30 mouse cellular contexts compared by ENCODE assay signal in the genomic region with DNA sequence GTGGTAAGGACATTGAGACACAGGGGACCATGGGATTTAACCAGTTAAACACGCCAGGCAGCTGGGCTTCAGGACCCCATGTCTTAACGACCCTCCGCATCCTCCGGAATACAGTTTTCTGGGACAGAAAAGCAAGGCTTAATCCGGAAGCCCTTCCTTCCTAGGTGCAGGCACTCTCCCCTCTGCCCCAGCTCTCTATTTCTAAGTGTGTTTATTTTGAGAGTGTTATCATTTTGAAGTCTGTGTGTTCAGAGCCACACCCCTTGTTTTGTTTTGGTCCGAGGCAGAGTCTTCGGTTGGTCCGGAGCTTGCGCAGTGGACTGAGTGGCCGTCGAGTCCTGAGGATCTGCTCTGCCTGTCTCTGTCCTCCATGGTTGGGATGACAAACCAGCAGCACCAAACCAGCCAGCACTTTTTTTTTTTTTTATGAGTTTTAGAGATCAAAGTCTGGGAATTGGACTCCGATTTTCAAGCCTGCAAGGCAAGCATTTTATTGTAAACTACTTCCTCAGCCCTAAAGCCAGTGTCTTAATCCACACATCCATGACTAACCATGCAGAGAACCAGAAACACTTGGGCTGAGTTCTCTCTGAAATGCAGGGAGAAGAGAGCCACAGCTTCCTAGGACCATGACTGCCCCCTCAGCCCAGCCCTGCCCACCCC. TPM values are rescaled to one million over a fixed set of nuclear protein-coding genes. Genes with fewer than 3 reads are reported as not detected.
DNase-seq lines count a peak whose midpoint lies in the region; ATAC-seq and TF ChIP-seq lines count a peak whose summit lies in the region.
"Had no signal": no experiment of that assay in that cellular context is flagged by ENCODE, and none has a peak within 500 bp of the region (broad histone marks: within the 10 kb centered on the region; RNA-seq: fewer than 3 reads in every experiment).

No protein-coding gene starts in this region.

- 30% methylated on average over 12 of the region's 12 CpGs for WGBS in intestine, postnatal 0 days
- 52% methylated on average over 12 of the region's 12 CpGs for WGBS in kidney, embryonic 15.5 days
- 28% methylated on average over 12 of the region's 12 CpGs for WGBS in large intestine, adult 2 months

- TF ChIP-seq CTCF in intestine, postnatal 0 days (IDR thresholded peaks at IDR 0.05; ENCODE audit: low read depth), result no peak

- peak overlapping the region; percentile 8; the same call in 1 of the 2 replicates for H3K27ac ChIP-seq in brown adipose tissue, adult 24 weeks (replicated peaks; ENCODE audit: low read depth, low read length)
- H3K27ac ChIP-seq in intestine, postnatal 0 days (ENCODE audit: low read depth, low read length), result peak overlapping the region; percentile 76
- peak overlapping the region; percentile 15 for H3K27ac ChIP-seq in kidney, embryonic 15.5 days
- H3K27ac ChIP-seq: embryonic facial prominence, embryonic 12.5 days; forebrain, embryonic 12.5 days; heart, adult 2 months; hindbrain, embryonic 14.5 days; limb, embryonic 13.5 days; liver, embryonic 14.5 days; lung, embryonic 15.5 days had no signal

- peak; percentile 81 for ATAC-seq in intestine, postnatal 0 days
- peak; percentile 67 for ATAC-seq in kidney, embryonic 15.5 days (replicated peaks; ENCODE audit: low FRiP score)
- no peak for ATAC-seq in erythroblast, adult 5-6 weeks (replicated peaks; ENCODE audit: low FRiP score, poor library complexity, severe bottlenecking)
- ATAC-seq: inflammation-experienced regulatory T-cells, adult 6 months had no signal

- H3K4me2 ChIP-seq in intestine, postnatal 0 days (replicated peaks; ENCODE audit: low read depth), result peak overlapping the region; percentile 35; the same call in 1 of the 2 replicates
- 0 out of 2 replicates have a peak overlapping the region, but pooled peaks have one; percentile 13 for H3K4me2 ChIP-seq in kidney, embryonic 15.5 days
- H3K4me2 ChIP-seq: embryonic facial prominence, embryonic 12.5 days; forebrain, embryonic 12.5 days; hindbrain, embryonic 14.5 days; limb, embryonic 13.5 days; lung, embryonic 15.5 days; midbrain, embryonic 11.5 days had no signal

- no peaks in the 10 kb centered on the region for H3K9me3 ChIP-seq in intestine, postnatal 0 days (ENCODE audit: control insufficient read depth)
- no peaks in the 10 kb centered on the region for H3K9me3 ChIP-seq in kidney, embryonic 15.5 days (replicated peaks)
- H3K9me3 ChIP-seq: embryonic facial prominence, embryonic 12.5 days; forebrain, embryonic 12.5 days; limb, embryonic 13.5 days; lung, embryonic 15.5 days had no signal

- H3K4me3 ChIP-seq in brown adipose tissue, adult 24 weeks (ENCODE audit: insufficient read depth, low read depth, low read length), result no peak overlapping the region
- no peak overlapping the region for H3K4me3 ChIP-seq in intestine, postnatal 0 days (ENCODE audit: low read depth, low read length)
- no peak overlapping the region for H3K4me3 ChIP-seq in kidney, embryonic 15.5 days (replicated peaks)
- H3K4me3 ChIP-seq: embryonic facial prominence, embryonic 12.5 days; erythroblast, embryonic 14.5 days; forebrain, embryonic 12.5 days; heart, adult 2 months; limb, embryonic 13.5 days; lung, embryonic 15.5 days had no signal

- no peaks in the 10 kb centered on the region for H3K4me1 ChIP-seq in brown adipose tissue, adult 24 weeks (ENCODE audit: control insufficient read depth, insufficient read depth, insufficient read length, low read length)
- H3K4me1 ChIP-seq in intestine, postnatal 0 days (replicated peaks; ENCODE audit: control insufficient read depth, insufficient read depth, low read length), result peaks cover 9% of the 10 kb centered on the region; the same call in 1 of the 2 replicates
- H3K4me1 ChIP-seq in kidney, embryonic 15.5 days, result peaks cover 23% of the 10 kb centered on the region
- H3K4me1 ChIP-seq: embryonic facial prominence, embryonic 12.5 days; forebrain, embryonic 12.5 days; limb, embryonic 13.5 days; lung, embryonic 15.5 days had no signal

- H3K27me3 ChIP-seq in intestine, postnatal 0 days (replicated peaks; ENCODE audit: control insufficient read depth, insufficient read depth, low read length), result no peaks in the 10 kb centered on the region
- H3K27me3 ChIP-seq in kidney, embryonic 15.5 days, result no peaks in the 10 kb centered on the region
- H3K27me3 ChIP-seq: embryonic facial prominence, embryonic 12.5 days; forebrain, embryonic 12.5 days; limb, embryonic 13.5 days; lung, embryonic 15.5 days had no signal

- DNase-seq in large intestine, adult 2 months (ENCODE audit: low read depth, low spot score), result peak; percentile 56
- DNase-seq in thymus, postnatal 36 days, result no peak
- no peak for DNase-seq in liver
- DNase-seq in layer of hippocampus, adult 11-12 months (ENCODE audit: low spot score), result no peak
- DNase-seq: adrenal gland, adult 2 months; cerebellum, adult 2 months; cerebellum, postnatal 25 days; gastrocnemius, postnatal 25 days; heart, adult 2 months; heart, postnatal 36 days; right cerebral cortex, postnatal 14 days; thymus, adult 2 months had no signal

- no peaks in the 10 kb centered on the region for H3K36me3 ChIP-seq in intestine, postnatal 0 days (ENCODE audit: control insufficient read depth, insufficient read depth)
- H3K36me3 ChIP-seq in kidney, embryonic 15.5 days, result no peaks in the 10 kb centered on the region
- H3K36me3 ChIP-seq: embryonic facial prominence, embryonic 12.5 days; forebrain, embryonic 12.5 days; limb, embryonic 13.5 days; lung, embryonic 15.5 days had no signal

- H3K9ac ChIP-seq in intestine, postnatal 0 days (ENCODE audit: low read depth, low read length), result no peak overlapping the region
- no peak overlapping the region for H3K9ac ChIP-seq in kidney, embryonic 15.5 days
- H3K9ac ChIP-seq: embryonic facial prominence, embryonic 12.5 days; forebrain, embryonic 12.5 days; hindbrain, embryonic 14.5 days; limb, embryonic 13.5 days; liver, embryonic 14.5 days; lung, embryonic 15.5 days had no signal

RNA-seq across cellular contexts. Expression of a gene that starts 15.2 kb away (rescaled TPM):
- polyA plus RNA-seq in brown adipose tissue, adult 24 weeks (2012; ENCODE audit: insufficient read depth, insufficient read length, missing spikeins), result 5.0 TPM in 2 replicates
- polyA plus RNA-seq in intestine, postnatal 0 days (2015; fragmentation: Nextera tagmentation; extraction: Ambion mirVana), result 33.8 and 39.3 TPM in 2 replicates
- 6.0 and 6.9 TPM in 2 replicates for polyA plus RNA-seq in kidney, embryonic 15.5 days (2015; fragmentation: Nextera tagmentation; extraction: Ambion mirVana)
- polyA plus RNA-seq in large intestine, adult 2 months (2012; rRNA removed), result 31.8 and 40.5 TPM in 2 replicates
- total RNA-seq in erythroblast, adult 5-6 weeks (2015; ENCODE audit: low replicate concordance), result not detected in 2 replicates
- not detected in 2 replicates for total RNA-seq in erythroblast, adult 5-6 weeks (2017; ENCODE audit: low replicate concordance)
- total RNA-seq: MEL had no signal
- polyA plus RNA-seq: erythroblast, embryonic 14.5 days had no signal

RNA-seq across cellular contexts. Expression of a gene that starts 15.8 kb away (rescaled TPM):
- polyA plus RNA-seq in brown adipose tissue, adult 24 weeks (2012; ENCODE audit: insufficient read depth, insufficient read length, missing spikeins), result 0.42 TPM in 1 of 2 replicates, not detected in the other
- polyA plus RNA-seq in intestine, postnatal 0 days (2015; fragmentation: Nextera tagmentation; extraction: Ambion mirVana), result 1.4 and 1.5 TPM in 2 replicates
- polyA plus RNA-seq in kidney, embryonic 15.5 days (2015; fragmentation: Nextera tagmentation; extraction: Ambion mirVana), result 0.63 and 0.66 TPM in 2 replicates
- 4.6 and 5.0 TPM in 2 replicates for polyA plus RNA-seq in large intestine, adult 2 months (2012; rRNA removed)
- total RNA-seq in erythroblast, adult 5-6 weeks (2015; ENCODE audit: low replicate concordance), result not detected in 2 replicates
- total RNA-seq in erythroblast, adult 5-6 weeks (2017; ENCODE audit: low replicate concordance), result not detected in 2 replicates
- total RNA-seq: MEL had no signal
- polyA plus RNA-seq: erythroblast, embryonic 14.5 days; inflammation-experienced regulatory T-cells, adult 6 months had no signal

RNA-seq across cellular contexts. Expression of a gene that starts 23.3 kb away (rescaled TPM):
- polyA plus RNA-seq in brown adipose tissue, adult 24 weeks (2012; ENCODE audit: insufficient read depth, insufficient read length, missing spikeins), result 15.0 and 16.7 TPM in 2 replicates
- polyA plus RNA-seq in intestine, postnatal 0 days (2015; fragmentation: Nextera tagmentation; extraction: Ambion mirVana), result 30.1 and 30.7 TPM in 2 replicates
- 38.8 and 42.0 TPM in 2 replicates for polyA plus RNA-seq in kidney, embryonic 15.5 days (2015; fragmentation: Nextera tagmentation; extraction: Ambion mirVana)
- polyA plus RNA-seq in large intestine, adult 2 months (2012; rRNA removed), result 28.0 and 31.7 TPM in 2 replicates
- 11.5 and 20.5 TPM in 2 replicates for total RNA-seq in erythroblast, adult 5-6 weeks (2015; ENCODE audit: low replicate concordance)
- total RNA-seq in erythroblast, adult 5-6 weeks (2017; ENCODE audit: low replicate concordance), result 5.4 and 6.2 TPM in 2 replicates

RNA-seq across cellular contexts. Expression of a gene that starts 30.0 kb away (rescaled TPM):
- not detected in 2 replicates for polyA plus RNA-seq in brown adipose tissue, adult 24 weeks (2012; ENCODE audit: insufficient read depth, insufficient read length, missing spikeins)
- polyA plus RNA-seq in intestine, postnatal 0 days (2015; fragmentation: Nextera tagmentation; extraction: Ambion mirVana), result 398 and 402 TPM in 2 replicates
- 0.82 and 0.88 TPM in 2 replicates for polyA plus RNA-seq in kidney, embryonic 15.5 days (2015; fragmentation: Nextera tagmentation; extraction: Ambion mirVana)
- 168 and 625 TPM in 2 replicates for polyA plus RNA-seq in large intestine, adult 2 months (2012; rRNA removed)
- not detected in 2 replicates for total RNA-seq in erythroblast, adult 5-6 weeks (2015; ENCODE audit: low replicate concordance)
- total RNA-seq in erythroblast, adult 5-6 weeks (2017; ENCODE audit: low replicate concordance), result not detected in 2 replicates
- total RNA-seq: gastrocnemius, postnatal 25 days; megakaryocyte progenitor cell, adult 5-6 weeks had no signal
- polyA plus RNA-seq: C2C12; erythroblast, embryonic 14.5 days; midbrain, embryonic 11.5 days had no signal

RNA-seq across cellular contexts. Expression of a gene that starts 39.4 kb away (rescaled TPM):
- polyA plus RNA-seq in brown adipose tissue, adult 24 weeks (2012; ENCODE audit: insufficient read depth, insufficient read length, missing spikeins), result not detected in 2 replicates
- polyA plus RNA-seq in intestine, postnatal 0 days (2015; fragmentation: Nextera tagmentation; extraction: Ambion mirVana), result 0.25 and 0.31 TPM in 2 replicates
- polyA plus RNA-seq in kidney, embryonic 15.5 days (2015; fragmentation: Nextera tagmentation; extraction: Ambion mirVana), result 0.35 and 0.40 TPM in 2 replicates
- 0.19 TPM in 1 of 2 replicates, not detected in the other for polyA plus RNA-seq in large intestine, adult 2 months (2012; rRNA removed)
- total RNA-seq in erythroblast, adult 5-6 weeks (2015; ENCODE audit: low replicate concordance), result not detected in 2 replicates
- total RNA-seq in erythroblast, adult 5-6 weeks (2017; ENCODE audit: low replicate concordance), result not detected in 2 replicates
- total RNA-seq: gastrocnemius, postnatal 25 days; heart, adult 2 months; heart, postnatal 36 days; left cerebral cortex, postnatal 14 days; megakaryocyte progenitor cell, adult 5-6 weeks; MEL; midbrain, postnatal 0 days had no signal
- polyA plus RNA-seq: adrenal gland, adult 2 months; C2C12; cerebellum, adult 2 months; erythroblast, embryonic 14.5 days; forebrain, embryonic 12.5 days; heart, adult 2 months; hindbrain, embryonic 14.5 days; inflammation-experienced regulatory T-cells, adult 6 months had no signal

Comparison
In these comparisons a context has a peak if more than half of its experiments do, and no peak if none do; other contexts are left out.
1. H3K27ac ChIP-seq: peak in every context shown above with its lines; median percentile 76 in intestine, postnatal 0 days; 15 in kidney, embryonic 15.5 days; 8 in brown adipose tissue, adult 24 weeks.